Mouse (Mus musculus): ENCODE data around the gene Cd3g.

Cd3g gene

GRCm38 (mm10) chr9:44919606-44920005 is 60.6 kb downstream of the Cd3g start:
- peak; percentile 34 for DNase-seq (ENCODE audit: low read depth)

Measured in NIH3T3 (cell line).